Mouse (Mus musculus): ENCODE measurements around the gene Npnt.

Gene Npnt

GRCm38 (mm10) chr3:132939006-132939405 lies 11.1 kb downstream of the Npnt start:
- DNase-seq (ENCODE audit: low spot score): no peak

- no peak for DNase-seq (ENCODE audit: low spot score)
These were observed 15.4 kb downstream of the Npnt start for GRCm38 (mm10) chr3:132934649-132935048.

- DNase-seq (ENCODE audit: low spot score): no peak
These were observed 18.6 kb downstream of the Npnt start for GRCm38 (mm10) chr3:132931526-132931925.

- no peak for DNase-seq (ENCODE audit: low spot score)
These were observed 20.2 kb downstream of the Npnt start for GRCm38 (mm10) chr3:132929866-132930265.

GRCm38 (mm10) chr3:132928186-132928585 lies 21.9 kb downstream of the Npnt start:
- no peak for DNase-seq (ENCODE audit: low spot score)

- DNase-seq (ENCODE audit: low spot score): no peak
These were observed 30.3 kb downstream of the Npnt start for GRCm38 (mm10) chr3:132919798-132920197.

- DNase-seq (ENCODE audit: low spot score): no peak
These were observed 30.9 kb downstream of the Npnt start for GRCm38 (mm10) chr3:132919240-132919639.

- DNase-seq (ENCODE audit: low spot score): no peak
These were observed 32.6 kb downstream of the Npnt start for GRCm38 (mm10) chr3:132917356-132918090.

GRCm38 (mm10) chr3:132915661-132916060 lies 34.4 kb downstream of the Npnt start:
- DNase-seq (ENCODE audit: low spot score): no peak

GRCm38 (mm10) chr3:132912420-132912819 lies 37.7 kb downstream of the Npnt start:
- no peak for DNase-seq (ENCODE audit: low spot score)

GRCm38 (mm10) chr3:132911716-132912115 lies 38.4 kb downstream of the Npnt start:
- no peak for DNase-seq (ENCODE audit: low spot score)

GRCm38 (mm10) chr3:132910727-132911126 lies 39.4 kb downstream of the Npnt start:
- no peak for DNase-seq (ENCODE audit: low spot score)

- DNase-seq (ENCODE audit: low spot score): no peak
These were observed 40.4 kb downstream of the Npnt start for GRCm38 (mm10) chr3:132909736-132910135.

- DNase-seq (ENCODE audit: low spot score): no peak
These were observed 42.4 kb downstream of the Npnt start for GRCm38 (mm10) chr3:132907506-132908203.

GRCm38 (mm10) chr3:132905224-132905930 lies 44.7 kb downstream of the Npnt start:
- DNase-seq (ENCODE audit: low spot score): no peak

- DNase-seq (ENCODE audit: low spot score): no peak
These were observed 46.7 kb downstream of the Npnt start for GRCm38 (mm10) chr3:132903386-132903785.

- no peak for DNase-seq (ENCODE audit: low spot score)
These were observed 47.2 kb downstream of the Npnt start for GRCm38 (mm10) chr3:132902921-132903320.

GRCm38 (mm10) chr3:132902206-132902605 lies 47.9 kb downstream of the Npnt start:
- no peak for DNase-seq (ENCODE audit: low spot score)

GRCm38 (mm10) chr3:132897891-132898290 lies 52.2 kb downstream of the Npnt start:
- no peak for DNase-seq (ENCODE audit: low spot score)

- no peak for DNase-seq (ENCODE audit: low spot score)
These were observed 52.7 kb downstream of the Npnt start for GRCm38 (mm10) chr3:132897390-132897789.

GRCm38 (mm10) chr3:132894086-132894485 lies 56.0 kb downstream of the Npnt start:
- no peak for DNase-seq (ENCODE audit: low spot score)

- DNase-seq (ENCODE audit: low spot score): no peak
These were observed 56.4 kb downstream of the Npnt start for GRCm38 (mm10) chr3:132893676-132894075.

- no peak for DNase-seq (ENCODE audit: low spot score)
These were observed 57.0 kb downstream of the Npnt start for GRCm38 (mm10) chr3:132893044-132893443.
